Comparison of ENCODE assay signal across 11 mouse cellular contexts in the genomic region with DNA sequence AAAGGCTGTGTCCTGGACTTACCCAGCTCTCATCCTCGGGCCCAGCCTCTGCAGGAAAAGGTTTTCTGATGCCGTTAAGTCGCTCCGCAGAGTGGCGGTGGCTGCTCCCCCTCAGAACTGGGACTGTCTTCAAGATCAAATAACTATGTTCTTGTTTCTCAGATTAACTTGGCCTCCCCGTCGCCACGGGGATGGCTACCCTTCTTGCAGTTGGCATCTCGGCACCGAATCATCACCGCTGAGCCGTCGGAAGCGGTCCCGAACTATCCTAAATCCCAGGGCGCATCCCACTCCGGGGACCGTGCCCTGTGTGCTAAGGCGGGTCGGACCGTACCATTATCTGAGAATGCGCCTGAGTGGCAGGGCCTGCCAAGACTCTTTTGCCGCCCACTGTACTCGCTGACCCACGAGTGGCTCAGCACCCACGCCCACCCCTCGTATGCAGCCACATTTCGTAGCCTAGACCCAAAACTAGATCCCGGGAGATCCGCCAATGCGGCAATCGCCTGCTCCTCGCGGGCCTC. TPM values are rescaled to one million over a fixed set of nuclear protein-coding genes. Genes with fewer than 3 reads are reported as not detected.
DNase-seq lines count a peak whose midpoint lies in the region; ATAC-seq and TF ChIP-seq lines count a peak whose summit lies in the region.
"Had no signal": no experiment of that assay in that cellular context is flagged by ENCODE, and none has a peak within 500 bp of the region (broad histone marks: within the 10 kb centered on the region; RNA-seq: fewer than 3 reads in every experiment).

No protein-coding gene starts in this region.

- TF ChIP-seq CTCF in heart, postnatal 0 days (IDR thresholded peaks at IDR 0.05; ENCODE audit: low read depth) = no peak

- H3K4me3 ChIP-seq in hindbrain, embryonic 11.5 days (ENCODE audit: low read depth, low read length) = peak overlapping the region; percentile 34
- no peak overlapping the region for H3K4me3 ChIP-seq in hindbrain, embryonic 16.5 days (ENCODE audit: low read length)
- peak overlapping the region; percentile 39; the same call in 1 of the 2 replicates for H3K4me3 ChIP-seq in heart, postnatal 0 days (ENCODE audit: low read depth, low read length)
- H3K4me3 ChIP-seq in midbrain, embryonic 13.5 days (replicated peaks) = peak overlapping the region; percentile 16
- H3K4me3 ChIP-seq: myocyte had no signal

- H3K36me3 ChIP-seq in hindbrain, embryonic 11.5 days (ENCODE audit: control insufficient read depth, insufficient read depth, low read length) = no peaks in the 10 kb centered on the region
- H3K36me3 ChIP-seq in hindbrain, embryonic 16.5 days (ENCODE audit: control insufficient read depth, insufficient read depth, low read length) = no peaks in the 10 kb centered on the region
- no peaks in the 10 kb centered on the region for H3K36me3 ChIP-seq in heart, postnatal 0 days (replicated peaks; ENCODE audit: control insufficient read depth, insufficient read depth, low read length)
- no peaks in the 10 kb centered on the region for H3K36me3 ChIP-seq in midbrain, embryonic 13.5 days
- H3K36me3 ChIP-seq: G1E had no signal

- no peak overlapping the region for H3K9ac ChIP-seq in hindbrain, embryonic 11.5 days (ENCODE audit: low read depth, low read length)
- H3K9ac ChIP-seq in hindbrain, embryonic 16.5 days (ENCODE audit: low read depth, low read length) = no peak overlapping the region
- H3K9ac ChIP-seq in heart, postnatal 0 days (replicated peaks; ENCODE audit: low read depth, low read length) = no peak overlapping the region
- no peak overlapping the region for H3K9ac ChIP-seq in midbrain, embryonic 13.5 days (replicated peaks)

- H3K4me1 ChIP-seq in hindbrain, embryonic 11.5 days (replicated peaks; ENCODE audit: control insufficient read depth, insufficient read depth, low read length) = peaks cover 7% of the 10 kb centered on the region
- H3K4me1 ChIP-seq in hindbrain, embryonic 16.5 days (ENCODE audit: control insufficient read depth, insufficient read depth, low read depth, low read length) = peaks cover 8% of the 10 kb centered on the region
- H3K4me1 ChIP-seq in heart, postnatal 0 days (ENCODE audit: control insufficient read depth, insufficient read depth) = no peaks in the 10 kb centered on the region
- peaks cover 22% of the 10 kb centered on the region for H3K4me1 ChIP-seq in midbrain, embryonic 13.5 days (replicated peaks)

- no peak overlapping the region for H3K27ac ChIP-seq in hindbrain, embryonic 11.5 days (ENCODE audit: low read depth, low read length)
- no peak overlapping the region for H3K27ac ChIP-seq in hindbrain, embryonic 16.5 days (ENCODE audit: low read depth, low read length)
- H3K27ac ChIP-seq in heart, postnatal 0 days (ENCODE audit: low read depth) = no peak overlapping the region
- no peak overlapping the region for H3K27ac ChIP-seq in midbrain, embryonic 13.5 days

- no peak overlapping the region for H3K4me2 ChIP-seq in hindbrain, embryonic 11.5 days (replicated peaks; ENCODE audit: low read depth, low read length)
- H3K4me2 ChIP-seq in hindbrain, embryonic 16.5 days (ENCODE audit: low read length) = no peak overlapping the region; the same call in 1 of the 2 replicates
- no peak overlapping the region for H3K4me2 ChIP-seq in heart, postnatal 0 days (ENCODE audit: low read depth, low read length)
- H3K4me2 ChIP-seq in midbrain, embryonic 13.5 days (replicated peaks) = peak overlapping the region; percentile 28

- DNase-seq in hindbrain, embryonic 11.5 days (ENCODE audit: low spot score) = peak; percentile 75
- DNase-seq in embryo, embryonic 11 days = peak; percentile 51
- DNase-seq in heart, postnatal 0 days (ENCODE audit: low spot score) = no peak
- DNase-seq in urinary bladder, postnatal 4 days (ENCODE audit: low spot score in 2 of 2) = no peak
- DNase-seq in right cerebral cortex, adult 2 months (ENCODE audit: low spot score in 2 of 2) = no peak
- no peak for DNase-seq in cerebellum, postnatal 25 days

- peaks cover 74% of the 10 kb centered on the region for H3K27me3 ChIP-seq in hindbrain, embryonic 11.5 days (ENCODE audit: control insufficient read depth, insufficient read depth, low read length)
- H3K27me3 ChIP-seq in hindbrain, embryonic 16.5 days (replicated peaks; ENCODE audit: control insufficient read depth, insufficient read depth, low read length) = peaks cover 60% of the 10 kb centered on the region
- peaks cover 99% of the 10 kb centered on the region for H3K27me3 ChIP-seq in heart, postnatal 0 days (ENCODE audit: control insufficient read depth, insufficient read depth, low read length)
- peaks cover 93% of the 10 kb centered on the region for H3K27me3 ChIP-seq in midbrain, embryonic 13.5 days

- ATAC-seq in hindbrain, embryonic 11.5 days (ENCODE audit: low FRiP score) = peak; percentile 28; the same call in 1 of the 2 replicates
- no peak for ATAC-seq in hindbrain, embryonic 16.5 days
- ATAC-seq in heart, postnatal 0 days (ENCODE audit: insufficient read depth, low read depth) = 0 out of 2 replicates have a peak, but pooled peaks have one; percentile 3
- peak; percentile 32 for ATAC-seq in midbrain, embryonic 13.5 days

- TF ChIP-seq EP300 in heart, postnatal 0 days (IDR thresholded peaks at IDR 0.05; ENCODE audit: low read depth) = no peak

- no peaks in the 10 kb centered on the region for H3K9me3 ChIP-seq in hindbrain, embryonic 11.5 days (ENCODE audit: control insufficient read depth, low read length)
- H3K9me3 ChIP-seq in hindbrain, embryonic 16.5 days (ENCODE audit: control insufficient read depth, low read length) = no peaks in the 10 kb centered on the region
- no peaks in the 10 kb centered on the region for H3K9me3 ChIP-seq in heart, postnatal 0 days (replicated peaks; ENCODE audit: control insufficient read depth, low read length)
- H3K9me3 ChIP-seq in midbrain, embryonic 13.5 days = no peaks in the 10 kb centered on the region

- under 1% methylated on average over 34 of the region's 34 CpGs for WGBS in hindbrain, embryonic 11.5 days
- 2% methylated on average over 34 of the region's 34 CpGs for WGBS in hindbrain, embryonic 16.5 days
- WGBS in heart, postnatal 0 days = 2% methylated on average over 34 of the region's 34 CpGs
- under 1% methylated on average over 34 of the region's 34 CpGs for WGBS in midbrain, embryonic 13.5 days

RNA-seq across cellular contexts. Expression of a gene that starts 1.2 kb away (rescaled TPM):
- 0.73 and 1.5 TPM in 2 replicates for polyA plus RNA-seq in hindbrain, embryonic 11.5 days (2014; fragmentation: Nextera tagmentation; extraction: Ambion mirVana)
- 0.29 and 0.40 TPM in 2 replicates for polyA plus RNA-seq in hindbrain, embryonic 16.5 days (2015; fragmentation: Nextera tagmentation; extraction: Ambion mirVana)
- total RNA-seq in heart, postnatal 0 days (2014; rRNA removed; ENCODE audit: low replicate concordance) = not detected in 2 replicates
- not detected in 2 replicates for polyA plus RNA-seq in heart, postnatal 0 days (2015; fragmentation: Nextera tagmentation; extraction: Ambion mirVana)
- polyA plus RNA-seq in midbrain, embryonic 13.5 days (2015; fragmentation: Nextera tagmentation; extraction: Ambion mirVana) = 0.49 and 1.2 TPM in 2 replicates
- total RNA-seq: heart, postnatal 14 days had no signal
- polyA plus RNA-seq: G1E, myocyte had no signal

RNA-seq across cellular contexts. Expression of a gene that starts 35.1 kb away (rescaled TPM):
- polyA plus RNA-seq in hindbrain, embryonic 11.5 days (2014; fragmentation: Nextera tagmentation; extraction: Ambion mirVana) = not detected in 2 replicates
- polyA plus RNA-seq in hindbrain, embryonic 16.5 days (2015; fragmentation: Nextera tagmentation; extraction: Ambion mirVana) = not detected in 2 replicates
- not detected in 2 replicates for total RNA-seq in heart, postnatal 0 days (2014; rRNA removed; ENCODE audit: low replicate concordance)
- polyA plus RNA-seq in heart, postnatal 0 days (2015; fragmentation: Nextera tagmentation; extraction: Ambion mirVana) = not detected in 2 replicates
- polyA plus RNA-seq in midbrain, embryonic 13.5 days (2015; fragmentation: Nextera tagmentation; extraction: Ambion mirVana) = not detected in 2 replicates
- total RNA-seq: G1E; heart, postnatal 14 days had no signal
- polyA plus RNA-seq: G1E, myocyte had no signal

RNA-seq across cellular contexts. Expression of a gene that starts 35.5 kb away (rescaled TPM):
- polyA plus RNA-seq in hindbrain, embryonic 11.5 days (2014; fragmentation: Nextera tagmentation; extraction: Ambion mirVana) = 85.1 and 100 TPM in 2 replicates
- 131 and 139 TPM in 2 replicates for polyA plus RNA-seq in hindbrain, embryonic 16.5 days (2015; fragmentation: Nextera tagmentation; extraction: Ambion mirVana)
- 35.7 and 49.2 TPM in 2 replicates for total RNA-seq in heart, postnatal 0 days (2014; rRNA removed; ENCODE audit: low replicate concordance)
- 23.5 and 24.0 TPM in 2 replicates for polyA plus RNA-seq in heart, postnatal 0 days (2015; fragmentation: Nextera tagmentation; extraction: Ambion mirVana)
- polyA plus RNA-seq in midbrain, embryonic 13.5 days (2015; fragmentation: Nextera tagmentation; extraction: Ambion mirVana) = 152 and 156 TPM in 2 replicates

RNA-seq across cellular contexts. Expression of a gene that starts 41.1 kb away (rescaled TPM):
- not detected in 2 replicates for polyA plus RNA-seq in hindbrain, embryonic 11.5 days (2014; fragmentation: Nextera tagmentation; extraction: Ambion mirVana)
- not detected in 2 replicates for polyA plus RNA-seq in hindbrain, embryonic 16.5 days (2015; fragmentation: Nextera tagmentation; extraction: Ambion mirVana)
- total RNA-seq in heart, postnatal 0 days (2014; rRNA removed; ENCODE audit: low replicate concordance) = not detected in 2 replicates
- polyA plus RNA-seq in heart, postnatal 0 days (2015; fragmentation: Nextera tagmentation; extraction: Ambion mirVana) = not detected in 2 replicates
- not detected in 2 replicates for polyA plus RNA-seq in midbrain, embryonic 13.5 days (2015; fragmentation: Nextera tagmentation; extraction: Ambion mirVana)
- total RNA-seq: heart, postnatal 14 days had no signal
- polyA plus RNA-seq: G1E, myocyte had no signal

Comparison
In these comparisons a context has a peak if more than half of its experiments do, and no peak if none do; other contexts are left out.
1. DNase-seq: peak in hindbrain, embryonic 11.5 days (single experiment) and embryo, embryonic 11 days (single experiment); none in heart, postnatal 0 days (single experiment), urinary bladder, postnatal 4 days (0 of 2), right cerebral cortex, adult 2 months (0 of 2) and cerebellum, postnatal 25 days (0 of 2).